Mouse (Mus musculus): Measurements from ENCODE around the gene Lss.
A peak's percentile ranks its signal among the peaks of the same experiment; 100 is the strongest.

Lss gene

GRCm38 (mm10) chr10:76561972-76562371 lies 30.6 kb downstream of the Lss start, which contains the start of gene Spatc1l:
Gene Spatc1l, plus strand, starts transcription at chr10:76562272.
- DNase-seq (ENCODE audit: inconsistent ontology term): no peak

GRCm38 (mm10) chr10:76569996-76570685 lies 38.8 kb downstream of the Lss start:
- no peak for DNase-seq (ENCODE audit: inconsistent ontology term)

DNA sequence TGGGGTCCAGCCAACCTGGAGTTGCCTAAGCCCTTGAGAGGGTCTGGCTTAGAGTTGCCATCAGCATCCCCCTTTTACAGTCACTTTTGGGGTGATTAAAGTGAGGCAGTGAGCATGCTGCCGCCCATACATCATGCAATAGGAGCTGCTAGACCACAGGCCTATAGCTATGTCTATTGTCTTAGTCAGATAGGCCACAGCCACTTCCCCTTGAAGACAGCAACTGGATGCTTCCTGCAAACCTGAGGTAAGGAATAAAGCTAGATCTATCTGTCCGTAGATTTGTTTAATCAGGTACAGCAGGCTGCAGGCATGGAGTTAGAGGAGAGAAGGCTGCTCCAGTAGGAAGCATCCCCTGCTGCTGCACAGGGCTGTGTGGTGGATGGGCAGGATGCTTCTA lies 39.7 kb downstream of the Lss start:
- DNase-seq (ENCODE audit: inconsistent ontology term): no peak

GRCm38 (mm10) chr10:76572151-76572550 lies 40.8 kb downstream of the Lss start:
- peak; percentile 13 for DNase-seq (ENCODE audit: inconsistent ontology term)

GRCm38 (mm10) chr10:76575374-76575773 lies 44.0 kb downstream of the Lss start, which contains the start of gene Ftcd:
Gene Ftcd, plus strand, starts transcription at chr10:76575648.
- DNase-seq (ENCODE audit: inconsistent ontology term): no peak

GRCm38 (mm10) chr10:76576920-76577319 lies 45.5 kb downstream of the Lss start:
- DNase-seq (ENCODE audit: inconsistent ontology term): no peak

GRCm38 (mm10) chr10:76584138-76584537 lies 52.8 kb downstream of the Lss start:
- no peak for DNase-seq (ENCODE audit: inconsistent ontology term)

- no peak for DNase-seq (ENCODE audit: inconsistent ontology term)
Measured at GRCm38 (mm10) chr10:76586190-76586589, 54.8 kb downstream of the Lss start.

DNA sequence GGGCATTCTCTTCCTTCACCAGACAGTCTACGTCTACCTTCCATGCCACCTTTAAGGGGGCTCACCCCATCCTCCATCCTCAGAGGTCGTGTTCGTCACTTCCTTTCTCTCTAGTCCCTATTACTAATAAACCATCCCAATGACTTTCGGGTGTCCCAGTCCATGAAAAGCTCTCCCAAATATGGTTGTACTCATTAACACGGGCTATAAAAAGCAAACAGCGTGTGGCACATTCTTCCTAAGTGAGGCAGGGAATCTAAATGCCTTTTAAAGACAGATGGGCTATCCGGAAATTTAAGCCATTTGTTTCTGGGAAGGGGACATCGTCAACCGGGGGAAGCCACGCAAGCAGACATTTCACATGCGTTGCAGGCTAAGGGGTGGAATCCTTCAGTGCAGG lies 58.8 kb downstream of the Lss start:
- DNase-seq (ENCODE audit: inconsistent ontology term): no peak

- no peak for DNase-seq (ENCODE audit: inconsistent ontology term)
Measured at GRCm38 (mm10) chr10:76596338-76596737, 65.0 kb downstream of the Lss start.

GRCm38 (mm10) chr10:76602690-76603089 lies 71.3 kb downstream of the Lss start:
- DNase-seq (ENCODE audit: inconsistent ontology term): peak; percentile 83

All from Muller cell, postnatal 12 days (primary cell).